Mouse (Mus musculus) kidney, adult 11 months (tissue): ENCODE results near the gene Henmt1.

Experiments used
- DNase-seq: peaks from one replicate; pipeline ENCODE4 v3.0.0; 2022

The Henmt1 gene

GRCm38 (mm10) chr3:108940996-108941395 lies 1.3 kb downstream of the Henmt1 start:
- no peak for DNase-seq

- DNase-seq = no peak
Observed at GRCm38 (mm10) chr3:108957976-108958375, 18.3 kb downstream of the Henmt1 start.

- peak; percentile 5 for DNase-seq
Observed at GRCm38 (mm10) chr3:108959680-108960295, 20.1 kb downstream of the Henmt1 start.

GRCm38 (mm10) chr3:108961226-108961625 lies 21.6 kb downstream of the Henmt1 start:
- DNase-seq = no peak

DNA sequence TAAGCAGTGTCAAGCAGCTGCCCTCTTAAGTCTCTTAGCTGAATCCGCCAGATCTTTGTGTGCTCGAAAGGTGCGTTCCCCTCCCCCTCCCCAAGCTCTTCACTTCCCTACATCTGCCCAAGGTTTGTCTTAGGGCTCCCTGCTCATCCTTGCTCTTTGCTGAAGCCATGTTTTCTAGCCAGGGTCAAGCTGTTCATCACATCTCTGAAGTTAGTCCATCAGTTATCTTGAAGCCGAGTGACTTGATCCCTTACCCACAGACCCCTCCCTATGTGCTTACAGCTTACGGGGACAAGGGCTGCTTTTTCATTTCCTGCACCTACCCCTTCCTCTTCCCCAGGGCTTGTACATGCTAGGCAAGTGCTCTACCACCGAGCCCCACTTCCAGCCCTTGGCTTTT lies 22.0 kb downstream of the Henmt1 start:
- DNase-seq = no peak

GRCm38 (mm10) chr3:108963278-108963677 lies 23.6 kb downstream of the Henmt1 start:
- DNase-seq = no peak

DNA sequence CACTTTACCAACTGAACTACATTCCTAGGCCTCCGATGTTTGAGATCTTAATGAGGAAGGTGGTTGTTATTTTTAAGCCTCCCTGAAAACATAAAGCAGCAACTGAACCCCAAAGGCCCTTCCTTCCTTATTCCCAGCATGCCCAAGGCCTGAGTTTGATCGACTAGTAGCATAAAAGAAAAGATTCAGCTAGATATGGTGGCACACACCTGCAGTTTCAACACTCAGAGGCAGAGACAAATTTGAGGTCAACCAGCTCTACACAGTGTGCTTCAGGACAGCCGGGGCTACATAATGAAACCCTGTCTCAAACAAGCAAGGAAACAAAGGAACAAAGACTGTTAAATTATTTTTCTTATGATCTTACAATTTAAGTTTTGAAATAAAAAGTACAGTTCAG lies 24.1 kb downstream of the Henmt1 start:
- DNase-seq = no peak

DNA sequence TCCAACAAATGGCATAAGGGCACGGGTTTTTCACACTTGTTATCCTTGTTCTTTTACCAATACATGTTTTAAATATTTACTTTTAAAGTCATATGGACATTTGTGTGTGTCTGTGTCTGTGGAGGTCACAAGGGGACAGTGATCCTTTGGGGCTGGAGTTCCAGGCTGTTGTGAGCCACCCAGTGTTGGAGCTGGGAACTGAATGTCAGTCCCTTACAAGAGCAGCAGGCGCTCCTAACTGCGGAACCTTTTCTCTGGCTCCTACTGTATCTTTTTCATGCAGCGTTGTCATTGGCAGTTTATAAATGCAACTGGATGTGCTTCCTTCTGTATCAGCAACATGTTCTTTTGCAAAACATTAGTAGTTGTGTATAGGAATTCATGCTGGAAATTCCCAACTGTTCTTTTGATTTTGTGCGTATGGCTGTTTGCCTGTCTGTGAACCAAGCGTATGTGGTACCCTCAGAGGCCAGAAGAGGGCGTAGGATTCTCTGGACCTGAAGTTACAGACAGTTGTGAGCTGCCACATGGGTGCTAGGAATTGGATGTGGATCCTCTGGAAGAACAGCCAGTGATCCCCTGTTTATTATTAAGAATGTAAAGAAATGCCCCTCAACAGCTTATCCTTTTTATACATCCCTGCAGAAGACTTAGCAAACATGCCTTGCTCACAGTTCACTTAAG lies 24.8 kb downstream of the Henmt1 start:
- no peak for DNase-seq

- DNase-seq = no peak
Observed at GRCm38 (mm10) chr3:108966051-108966450, 26.4 kb downstream of the Henmt1 start.

DNA sequence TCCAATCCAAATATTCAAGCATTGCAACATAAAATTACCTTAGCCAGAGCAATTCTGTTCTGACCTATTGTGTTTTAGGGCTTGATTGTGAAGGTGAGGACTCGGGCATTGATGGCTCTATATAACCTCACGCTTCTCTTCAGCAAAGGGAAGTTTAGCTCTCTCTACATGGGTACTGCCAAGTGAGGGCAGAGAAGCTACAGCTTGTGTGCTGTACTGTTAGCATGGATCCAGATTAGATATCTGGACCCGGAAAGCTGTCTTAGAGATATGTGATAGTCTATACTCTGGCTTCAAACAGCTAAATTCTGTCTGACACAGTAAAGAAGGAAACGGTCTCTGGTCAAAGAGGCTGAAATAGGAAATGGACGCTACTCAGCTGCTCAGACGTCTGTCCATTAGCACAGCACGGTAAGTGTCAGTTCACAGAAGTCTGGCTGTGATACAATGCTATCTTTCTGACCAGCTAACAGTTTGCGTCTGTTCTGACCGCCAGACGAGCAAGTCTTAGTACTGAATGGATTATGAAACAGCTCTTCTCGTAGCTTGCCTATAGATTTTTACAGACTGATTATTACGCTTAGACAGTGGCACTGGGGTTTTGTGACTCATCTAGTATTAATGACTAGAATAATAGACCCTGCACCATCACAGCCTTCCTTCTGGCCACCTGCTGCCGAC lies 34.4 kb downstream of the Henmt1 start:
- DNase-seq = no peak

- no peak for DNase-seq
Observed at GRCm38 (mm10) chr3:108974920-108975485, 35.3 kb downstream of the Henmt1 start.

DNA sequence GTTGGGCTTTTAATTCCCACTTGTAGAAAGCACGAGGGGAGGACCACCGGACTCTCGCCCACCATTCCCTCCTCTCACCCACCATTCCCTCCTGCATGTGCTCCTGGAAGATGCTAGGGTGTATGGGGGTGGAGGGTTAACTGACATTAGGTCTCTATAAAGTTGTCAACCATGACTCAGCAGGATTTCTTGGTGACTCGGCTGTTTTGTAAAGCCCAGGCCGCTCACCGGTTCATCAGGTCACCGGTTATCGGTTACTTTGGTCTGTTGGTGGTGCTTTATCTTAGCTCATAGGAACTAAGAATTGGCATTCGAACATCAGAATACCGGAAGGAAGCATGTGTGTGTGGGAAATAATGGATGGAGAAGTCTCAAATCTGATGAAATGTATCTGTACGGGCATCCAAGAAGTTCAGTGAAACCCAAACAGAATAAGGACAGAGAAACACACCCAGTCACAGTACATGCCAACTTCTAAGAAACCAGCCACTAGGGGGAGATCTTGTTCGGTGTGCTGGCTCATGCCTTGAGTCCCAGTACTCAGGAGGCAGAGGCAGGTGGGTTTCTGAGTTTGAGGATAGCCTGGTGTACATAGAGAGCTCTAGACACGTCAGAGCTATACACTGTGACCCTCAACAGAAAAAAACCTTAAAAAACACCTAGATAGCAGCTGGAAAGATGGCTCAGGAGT lies 37.8 kb downstream of the Henmt1 start:
- DNase-seq = no peak

GRCm38 (mm10) chr3:108981946-108982345 lies 42.3 kb downstream of the Henmt1 start:
- no peak for DNase-seq

DNA sequence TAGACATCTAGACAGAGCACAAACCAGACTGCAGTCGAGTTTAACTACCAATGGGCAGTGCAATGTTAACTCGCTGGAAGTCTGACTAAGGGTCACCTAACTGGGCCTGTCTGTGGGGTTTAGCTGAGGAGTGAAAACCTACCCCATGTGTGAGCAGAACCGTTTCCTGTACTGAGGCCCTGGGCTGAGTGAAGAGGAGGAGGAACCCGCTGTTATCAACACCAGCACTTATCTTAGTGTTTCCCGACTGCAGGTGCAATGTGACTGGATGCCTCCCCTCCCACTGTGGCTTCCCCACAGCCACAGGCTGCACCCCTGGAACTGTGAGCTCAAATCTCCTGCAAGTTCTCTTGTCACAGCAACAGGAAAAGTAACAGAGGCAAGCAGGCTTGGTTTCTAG lies 44.3 kb downstream of the Henmt1 start:
- no peak for DNase-seq

- DNase-seq = no peak
Observed at GRCm38 (mm10) chr3:108986534-108986933, 46.9 kb downstream of the Henmt1 start.

DNA sequence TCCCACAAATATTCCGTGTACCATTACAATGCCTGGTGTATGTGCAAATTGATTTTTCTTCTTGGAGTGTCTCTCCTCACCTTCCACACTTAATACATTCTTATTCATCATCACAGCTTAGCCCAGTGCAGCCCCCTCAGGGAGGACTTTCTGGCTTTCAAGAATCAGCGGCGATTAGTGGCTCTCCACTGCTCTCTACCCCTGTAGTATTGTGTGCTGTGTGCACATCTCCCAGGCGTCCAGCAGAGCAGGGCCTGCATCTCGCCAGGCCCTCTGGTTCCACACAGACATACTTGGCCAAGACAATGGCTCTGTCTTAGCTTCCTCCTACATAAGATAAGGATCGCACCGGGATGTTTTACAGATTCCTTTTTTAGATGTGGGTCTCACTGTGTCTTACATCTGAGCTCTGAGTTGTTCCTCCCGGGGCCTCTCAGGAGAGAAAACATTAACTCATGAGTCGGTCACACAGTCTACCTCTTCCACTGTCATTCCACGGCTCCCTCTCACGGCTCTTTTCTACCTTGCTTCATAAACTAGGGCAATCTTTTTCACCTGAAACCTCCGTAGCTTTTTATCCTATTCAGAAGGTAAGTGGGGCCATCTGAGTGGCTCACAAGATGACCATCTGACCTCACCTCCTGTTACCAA lies 47.5 kb downstream of the Henmt1 start:
- no peak for DNase-seq

- peak; percentile 19 for DNase-seq
Observed at GRCm38 (mm10) chr3:108989971-108990548, 50.4 kb downstream of the Henmt1 start.

DNA sequence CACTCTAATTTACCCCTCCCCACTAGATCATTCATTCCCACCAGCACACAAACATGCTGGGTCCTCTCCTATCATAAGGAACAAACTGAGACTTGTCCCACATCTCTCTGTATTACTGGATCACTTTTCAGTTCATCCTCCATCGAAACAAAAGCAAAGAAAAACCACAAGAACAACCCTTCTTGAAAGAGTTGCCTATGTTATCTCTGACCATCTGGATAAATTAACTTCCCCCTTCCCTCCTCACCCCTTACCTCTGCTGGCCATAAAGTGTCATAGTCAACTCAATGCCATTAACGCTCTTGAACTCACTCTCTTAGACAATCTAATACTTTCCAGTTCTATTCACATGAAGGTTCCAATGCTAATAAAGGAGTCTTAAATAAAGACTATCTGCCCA lies 54.8 kb downstream of the Henmt1 start:
- DNase-seq = no peak

DNA sequence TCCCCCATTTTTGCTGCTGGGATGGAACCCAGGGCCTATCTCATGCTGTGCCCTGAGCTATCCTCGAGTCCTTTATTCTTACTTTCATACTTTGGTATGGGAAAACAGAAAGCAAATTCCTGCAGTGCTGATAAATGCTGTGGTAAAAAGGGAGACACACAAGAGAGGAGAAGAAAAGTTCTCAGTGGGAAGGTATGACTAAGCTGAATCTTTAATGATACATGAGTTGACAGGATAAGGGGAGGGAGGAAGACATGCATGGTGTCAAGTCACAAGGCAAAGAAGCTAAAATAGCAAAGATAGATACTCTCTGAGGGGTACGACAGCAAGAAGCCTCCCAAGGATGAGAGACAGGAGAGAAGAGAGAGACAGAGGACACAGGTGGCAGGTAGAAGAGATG lies 55.7 kb downstream of the Henmt1 start:
- no peak for DNase-seq

GRCm38 (mm10) chr3:108997284-108997683 lies 57.6 kb downstream of the Henmt1 start:
- no peak for DNase-seq

- DNase-seq = no peak
Observed at GRCm38 (mm10) chr3:108997762-108998161, 58.1 kb downstream of the Henmt1 start.

DNA sequence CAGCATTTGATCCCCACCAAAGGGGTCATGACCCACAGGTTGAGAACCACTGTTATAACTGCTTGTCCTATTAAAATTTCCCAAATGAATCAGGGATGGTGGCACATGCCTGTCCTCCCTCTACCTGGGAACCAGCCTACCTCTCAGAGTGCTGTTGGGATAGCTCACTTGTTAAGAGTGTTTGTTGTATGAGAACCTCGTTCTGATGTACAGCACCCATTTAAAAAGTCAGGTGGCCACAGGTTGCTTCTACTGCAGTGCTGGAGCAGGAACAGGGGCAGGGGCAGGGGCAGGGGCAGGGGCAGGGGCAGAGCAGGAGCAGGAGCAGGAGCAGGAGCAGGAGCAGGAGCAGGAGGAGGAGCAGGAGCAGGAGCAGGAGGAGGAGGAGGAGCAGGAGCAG lies 59.5 kb downstream of the Henmt1 start:
- DNase-seq = no peak
